Mouse (Mus musculus) midbrain, embryonic 10.5 days (tissue): ENCODE data around the gene Bdh2. TPM values are rescaled to one million over a fixed set of nuclear protein-coding genes. Genes with fewer than 3 reads are reported as not detected.

ENCODE experiments used
- DNase-seq: peaks from one replicate; pipeline ENCODE4 v3.0.0-alpha.2; 2017; ENCODE audit warnings: low spot score
- H3K27ac ChIP-seq: fragments of 300-500 bp; sonication (generic); replicated peaks from 2 replicates; pipeline ENCODE4 v1.5.1; 2016; ENCODE audit warnings: mild to moderate bottlenecking
- H3K27me3 ChIP-seq: fragments of 300-500 bp; sonication (generic); 2 replicates; pipeline ENCODE4 v1.6.1; 2016; ENCODE audit warnings: low read depth, mild to moderate bottlenecking; ENCODE audit not compliant: poor library complexity, severe bottlenecking
- H3K36me3 ChIP-seq: fragments of 300-500 bp; sonication (generic); 2 replicates; pipeline ENCODE4 v1.6.1; 2016; ENCODE audit warnings: mild to moderate bottlenecking, moderate library complexity
- H3K4me1 ChIP-seq: fragments of 300-500 bp; sonication (generic); 2 replicates; pipeline ENCODE4 v1.6.1; 2016
- H3K4me3 ChIP-seq: fragments of 300-500 bp; sonication (generic); 2 replicates; pipeline ENCODE4 v1.5.1; 2016; ENCODE audit warnings: mild to moderate bottlenecking, moderate library complexity
- H3K9me3 ChIP-seq: fragments of 300-500 bp; sonication (generic); replicated peaks from 2 replicates; pipeline ENCODE4 v1.6.1; 2016; ENCODE audit warnings: mild to moderate bottlenecking
- WGBS: fragments of 180-500 bp; shearing (Covaris S2); methylation state at CpG from one replicate; pipeline ENCODE4 v1.1.7; 2016; 5-methylcytosine and 5-hydroxymethylcytosine counted together
- polyA plus RNA-seq: library from polyadenylated mRNA; unstranded; fragments of >200 nt; fragmentation: Nextera tagmentation; extraction: Ambion mirVana; gene quantifications from 2 replicates; pipeline ENCODE4 v1.2.1, GENCODE M21; 2016

Gene Bdh2
- polyA plus RNA-seq: 6.1 and 8.1 TPM in 2 replicates

- peak within 1 kb of the TSS; percentile 83 for H3K27ac ChIP-seq
- H3K36me3 ChIP-seq: no peaks in the 10 kb centered on the region
- H3K27me3 ChIP-seq: no peaks in the 10 kb centered on the region
- DNase-seq: peak; percentile 89
- WGBS: 21% methylated on average over 14 of the region's 14 CpGs
- no peaks in the 10 kb centered on the region for H3K9me3 ChIP-seq
- H3K4me3 ChIP-seq: no peak within 1 kb of the TSS; the same call in 1 of the 2 replicates
- H3K4me1 ChIP-seq: peaks cover 10% of the 10 kb centered on the region
Measured at GRCm38 (mm10) chr3:135280669-135281415, at the start of gene Bdh2. TSS of gene Bdh2 (plus strand) at chr3:135281221.

DNA sequence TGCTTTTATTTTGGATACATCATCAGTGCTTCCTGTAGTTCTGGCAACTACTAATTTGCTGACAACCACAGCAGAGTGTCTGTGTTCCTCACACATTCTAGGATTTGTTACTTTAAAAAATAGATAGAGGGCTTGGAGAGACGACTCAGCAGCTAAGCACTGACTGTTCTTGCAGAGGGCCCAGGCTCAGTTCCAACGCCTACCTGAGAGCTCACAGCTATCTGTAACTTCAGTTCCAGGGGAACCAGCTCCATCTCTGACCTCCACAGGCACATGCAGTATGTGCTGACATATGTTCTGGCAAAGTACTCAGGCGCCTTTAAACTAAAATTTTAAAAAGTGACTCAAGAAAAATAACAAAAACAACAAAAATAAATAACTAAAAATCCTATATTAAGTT, 49.0 kb upstream of the Bdh2 start:
- Histone ChIP-seq H3K9me3 (no peaks in the 10 kb centered on the region), H3K27ac (no peak overlapping the region), H3K4me3 (no peak overlapping the region), H3K4me1 (no peaks in the 10 kb centered on the region), H3K27me3 (no peaks in the 10 kb centered on the region), H3K36me3 (peaks cover 85% of the 10 kb centered on the region)
- DNase-seq: no peak
- WGBS: 89% methylated on average over 3 of the region's 3 CpGs

GRCm38 (mm10) chr3:135232462-135232861, 48.6 kb upstream of the Bdh2 start:
- no peak overlapping the region for H3K4me3 ChIP-seq
- H3K27ac ChIP-seq: no peak overlapping the region
- H3K27me3 ChIP-seq: no peaks in the 10 kb centered on the region
- WGBS: 92% methylated on average over 3 of the region's 3 CpGs
- H3K9me3 ChIP-seq: no peaks in the 10 kb centered on the region
- no peaks in the 10 kb centered on the region for H3K4me1 ChIP-seq
- no peak for DNase-seq
- H3K36me3 ChIP-seq: peaks cover 89% of the 10 kb centered on the region

DNA sequence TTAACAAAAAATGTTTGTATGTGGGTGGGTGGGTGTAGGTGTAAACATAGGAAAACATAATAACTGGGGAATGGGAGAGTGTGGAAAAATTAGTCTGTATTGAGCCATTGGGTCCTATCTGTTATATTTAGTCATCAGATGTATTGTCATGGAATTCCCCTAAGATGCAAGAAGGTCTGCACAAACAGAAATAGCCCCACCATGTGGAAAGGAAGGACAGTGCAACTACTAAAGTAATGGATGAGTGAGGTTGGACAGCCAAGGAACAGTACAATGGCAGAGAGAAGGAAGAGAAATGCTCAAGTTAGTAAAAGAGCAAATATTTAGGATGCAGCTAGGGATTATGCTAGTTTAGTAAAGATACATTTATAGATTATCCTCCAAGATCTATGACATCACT, 35.3 kb upstream of the Bdh2 start:
- H3K27me3 ChIP-seq: no peaks in the 10 kb centered on the region
- no peak overlapping the region for H3K27ac ChIP-seq
- no peak overlapping the region for H3K4me3 ChIP-seq
- H3K36me3 ChIP-seq: peaks cover 100% of the 10 kb centered on the region
- no peak for DNase-seq
- no peaks in the 10 kb centered on the region for H3K9me3 ChIP-seq
- no peaks in the 10 kb centered on the region for H3K4me1 ChIP-seq

- Histone ChIP-seq H3K4me3 (no peak overlapping the region), H3K27me3 (no peaks in the 10 kb centered on the region), H3K36me3 (peaks cover 100% of the 10 kb centered on the region), H3K9me3 (no peaks in the 10 kb centered on the region), H3K27ac (no peak overlapping the region), H3K4me1 (no peaks in the 10 kb centered on the region)
- no peak for DNase-seq
- WGBS: 95% methylated on average over 6 of the region's 6 CpGs
Measured at GRCm38 (mm10) chr3:135246828-135247227, 34.2 kb upstream of the Bdh2 start.

- Histone ChIP-seq H3K27me3 (no peaks in the 10 kb centered on the region), H3K4me3 (no peak overlapping the region), H3K9me3 (no peaks in the 10 kb centered on the region), H3K4me1 (no peaks in the 10 kb centered on the region), H3K27ac (no peak overlapping the region), H3K36me3 (peaks cover 94% of the 10 kb centered on the region)
- 85% methylated on average over 6 of the region's 6 CpGs for WGBS
- DNase-seq: peak; percentile 23
Measured at GRCm38 (mm10) chr3:135249104-135249503, 31.9 kb upstream of the Bdh2 start.

GRCm38 (mm10) chr3:135251825-135252224, 29.2 kb upstream of the Bdh2 start:
- Histone ChIP-seq H3K27me3 (no peaks in the 10 kb centered on the region), H3K4me3 (no peak overlapping the region), H3K36me3 (peaks cover 91% of the 10 kb centered on the region), H3K27ac (no peak overlapping the region), H3K9me3 (no peaks in the 10 kb centered on the region), H3K4me1 (no peaks in the 10 kb centered on the region)
- no peak for DNase-seq
- WGBS: 94% methylated on average over 6 of the region's 6 CpGs

- no peak for DNase-seq
- Histone ChIP-seq H3K36me3 (peaks cover 91% of the 10 kb centered on the region), H3K27ac (no peak overlapping the region), H3K27me3 (no peaks in the 10 kb centered on the region), H3K9me3 (no peaks in the 10 kb centered on the region), H3K4me1 (no peaks in the 10 kb centered on the region), H3K4me3 (no peak overlapping the region)
Measured at GRCm38 (mm10) chr3:135254784-135255183, 26.2 kb upstream of the Bdh2 start.

DNA sequence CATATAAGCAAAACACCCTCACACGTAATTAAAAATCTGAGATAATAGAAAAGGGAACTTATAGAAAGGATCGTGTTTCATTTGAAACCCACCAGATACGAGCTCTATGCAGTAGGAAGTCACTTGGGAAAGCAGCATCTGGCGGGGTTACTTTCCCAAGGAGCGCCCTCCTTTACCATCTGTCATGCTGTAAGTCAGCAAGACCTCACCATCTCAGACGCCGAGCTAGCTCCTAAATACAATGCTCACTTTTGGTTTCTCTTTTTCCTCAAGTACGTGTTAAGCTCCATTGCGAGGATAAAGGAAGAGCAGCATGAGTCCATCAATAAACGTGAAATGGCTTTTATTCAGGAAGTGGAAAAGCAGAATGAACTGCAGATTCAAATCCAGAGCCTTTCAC, 22.1 kb upstream of the Bdh2 start:
- no peak overlapping the region for H3K4me3 ChIP-seq
- H3K27ac ChIP-seq: no peak overlapping the region
- no peaks in the 10 kb centered on the region for H3K27me3 ChIP-seq
- peaks cover 97% of the 10 kb centered on the region for H3K36me3 ChIP-seq
- no peaks in the 10 kb centered on the region for H3K4me1 ChIP-seq
- no peaks in the 10 kb centered on the region for H3K9me3 ChIP-seq
- no peak for DNase-seq
- WGBS: 92% methylated on average over 10 of the region's 10 CpGs

GRCm38 (mm10) chr3:135260233-135260632, 20.8 kb upstream of the Bdh2 start:
- no peaks in the 10 kb centered on the region for H3K4me1 ChIP-seq
- H3K9me3 ChIP-seq: no peaks in the 10 kb centered on the region
- H3K27ac ChIP-seq: no peak overlapping the region
- H3K27me3 ChIP-seq: no peaks in the 10 kb centered on the region
- H3K4me3 ChIP-seq: no peak overlapping the region
- no peak for DNase-seq
- 86% methylated on average over 7 of the region's 7 CpGs for WGBS
- H3K36me3 ChIP-seq: peaks cover 100% of the 10 kb centered on the region

DNA sequence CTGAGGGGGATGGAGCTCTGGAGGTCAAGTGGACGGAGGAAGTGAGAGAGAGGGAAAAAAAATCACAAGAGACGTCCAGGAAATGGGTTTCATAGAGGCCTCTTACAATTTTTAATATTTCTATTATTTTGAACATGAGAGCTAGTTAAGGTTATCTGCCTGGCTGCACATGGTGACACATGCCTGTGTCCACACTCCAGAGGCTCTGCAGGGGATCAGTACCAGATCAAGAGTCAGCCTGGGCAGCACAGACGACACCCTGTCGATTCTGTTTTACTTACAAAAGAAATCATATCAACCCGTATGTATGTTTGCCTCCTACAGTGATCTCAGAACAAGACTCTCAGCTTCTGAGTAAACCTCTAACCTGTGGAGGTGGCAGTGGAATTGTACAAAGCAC, 12.4 kb upstream of the Bdh2 start:
- 89% methylated on average over 5 of the region's 5 CpGs for WGBS
- Histone ChIP-seq H3K4me3 (no peak overlapping the region), H3K9me3 (no peaks in the 10 kb centered on the region), H3K27ac (no peak overlapping the region), H3K4me1 (no peaks in the 10 kb centered on the region), H3K36me3 (peaks cover 100% of the 10 kb centered on the region), H3K27me3 (no peaks in the 10 kb centered on the region)
- no peak for DNase-seq

DNA sequence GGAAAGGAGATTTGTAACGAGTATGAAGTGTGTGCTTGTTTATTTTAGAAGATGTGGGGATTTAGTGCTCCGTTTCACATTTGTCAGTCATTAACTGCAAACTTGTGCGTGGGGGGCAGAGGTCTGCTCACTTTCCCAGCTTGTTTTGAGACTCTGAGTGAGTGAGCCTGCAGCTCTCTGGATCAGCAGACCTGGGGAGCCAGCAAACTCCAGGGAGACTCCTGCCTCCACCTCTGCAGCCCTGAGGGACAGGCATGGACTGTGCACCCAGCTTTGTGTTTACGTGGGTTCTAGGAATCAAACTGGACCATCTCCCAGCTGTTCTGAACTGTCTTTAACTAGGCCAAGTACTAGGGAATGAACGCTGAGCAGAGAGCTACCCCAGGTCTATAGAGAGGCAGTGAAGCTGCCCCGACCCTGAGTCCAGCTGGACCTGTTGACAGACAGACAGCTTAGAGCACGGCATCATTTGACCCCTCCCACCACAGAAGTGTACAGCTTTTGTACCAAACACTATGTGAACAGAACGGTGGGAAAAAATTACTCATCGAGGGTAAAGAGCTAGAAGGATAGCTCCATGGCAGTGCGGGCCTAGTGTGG, 11.5 kb upstream of the Bdh2 start:
- Histone ChIP-seq H3K27ac (no peak overlapping the region), H3K4me1 (no peaks in the 10 kb centered on the region), H3K27me3 (no peaks in the 10 kb centered on the region), H3K36me3 (peaks cover 95% of the 10 kb centered on the region), H3K4me3 (no peak overlapping the region), H3K9me3 (no peaks in the 10 kb centered on the region)
- 91% methylated on average over 10 of the region's 10 CpGs for WGBS
- no peak for DNase-seq

DNA sequence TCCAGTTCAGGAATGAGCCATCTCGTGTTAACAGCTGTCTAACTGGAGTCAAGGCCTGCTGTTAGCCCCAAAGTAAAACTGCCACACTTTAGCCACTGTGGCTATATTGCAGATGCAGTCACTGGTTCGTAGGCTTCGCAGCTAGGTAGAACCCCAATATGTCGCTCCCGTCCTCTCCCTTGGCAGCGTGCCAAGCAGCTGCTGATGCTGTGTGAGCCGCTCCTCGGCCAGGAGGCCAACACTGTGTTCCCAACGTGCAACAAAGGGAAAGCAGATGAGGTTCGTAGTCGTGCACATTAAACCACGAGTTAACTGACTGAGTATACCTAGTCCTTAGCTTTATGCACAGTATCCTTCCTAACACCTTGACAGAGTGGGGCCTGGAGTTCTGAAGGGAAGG, 8.4 kb upstream of the Bdh2 start:
- DNase-seq: no peak
- H3K4me3 ChIP-seq: no peak overlapping the region
- no peak overlapping the region for H3K27ac ChIP-seq
- H3K4me1 ChIP-seq: no peaks in the 10 kb centered on the region
- no peaks in the 10 kb centered on the region for H3K9me3 ChIP-seq
- 92% methylated on average over 12 of the region's 12 CpGs for WGBS
- no peaks in the 10 kb centered on the region for H3K27me3 ChIP-seq
- H3K36me3 ChIP-seq: peaks cover 72% of the 10 kb centered on the region
